Mouse (Mus musculus): ENCODE data around the gene Ngfr. TPM values are rescaled to one million over a fixed set of nuclear protein-coding genes. Genes with fewer than 3 reads are reported as not detected.
A peak's percentile ranks its signal among the peaks of the same experiment; 100 is the strongest.

Ngfr gene
- 13.7 and 13.9 TPM in 2 replicates for polyA plus RNA-seq (2014; fragmentation: Nextera tagmentation; extraction: Ambion mirVana)

GRCm38 (mm10) chr11:95587423-95587951, at the start of gene Ngfr:
TSS of gene Ngfr (minus strand) at chr11:95587735.
- H3K27ac ChIP-seq (replicated peaks; ENCODE audit: low read depth, low read length): no peak within 1 kb of the TSS
- no peaks in the 10 kb centered on the region for H3K36me3 ChIP-seq (replicated peaks; ENCODE audit: control insufficient read depth, insufficient read depth, low read depth, low read length)
- peak within 1 kb of the TSS; percentile 87 for H3K4me2 ChIP-seq (ENCODE audit: low read depth, low read length)
- H3K9ac ChIP-seq (replicated peaks; ENCODE audit: low read length): peak within 1 kb of the TSS; percentile 32
- peaks cover 18% of the 10 kb centered on the region for H3K4me1 ChIP-seq (ENCODE audit: control insufficient read depth, insufficient read depth, low read length)
- WGBS: under 1% methylated on average over 39 of the region's 39 CpGs
- peak; percentile 74 for ATAC-seq (replicated peaks; ENCODE audit: insufficient number of reproducible peaks, low FRiP score, low TSS enrichment, low read depth)
- peak within 1 kb of the TSS; percentile 41 for H3K4me3 ChIP-seq (ENCODE audit: low read depth, low read length)
- DNase-seq (ENCODE audit: low spot score): peak; percentile 76
- H3K9me3 ChIP-seq (replicated peaks; ENCODE audit: control insufficient read depth, low read length): no peaks in the 10 kb centered on the region
- H3K27me3 ChIP-seq (ENCODE audit: control insufficient read depth, insufficient read depth, low read length): peaks cover 31% of the 10 kb centered on the region

GRCm38 (mm10) chr11:95635030-95635429, 47.5 kb upstream of the Ngfr start:
- H3K27me3 ChIP-seq (ENCODE audit: control insufficient read depth, insufficient read depth, low read length): no peaks in the 10 kb centered on the region
- DNase-seq (ENCODE audit: low spot score): no peak
- H3K4me1 ChIP-seq (ENCODE audit: control insufficient read depth, insufficient read depth, low read length): no peaks in the 10 kb centered on the region; the same call in none of the 2 replicates
- ATAC-seq (replicated peaks; ENCODE audit: insufficient number of reproducible peaks, low FRiP score, low TSS enrichment, low read depth): no peak
- H3K27ac ChIP-seq (replicated peaks; ENCODE audit: low read depth, low read length): no peak overlapping the region
- H3K4me2 ChIP-seq (ENCODE audit: low read depth, low read length): no peak overlapping the region
- H3K9me3 ChIP-seq (replicated peaks; ENCODE audit: control insufficient read depth, low read length): no peaks in the 10 kb centered on the region
- H3K4me3 ChIP-seq (ENCODE audit: low read depth, low read length): no peak overlapping the region
- H3K9ac ChIP-seq (replicated peaks; ENCODE audit: low read length): no peak overlapping the region
- no peaks in the 10 kb centered on the region for H3K36me3 ChIP-seq (replicated peaks; ENCODE audit: control insufficient read depth, insufficient read depth, low read depth, low read length)
- 21% methylated on average over 2 of the region's 2 CpGs for WGBS

GRCm38 (mm10) chr11:95633512-95634000, 46.0 kb upstream of the Ngfr start:
- Histone ChIP-seq H3K9ac (replicated peaks; ENCODE audit: low read length) (no peak overlapping the region), H3K9me3 (replicated peaks; ENCODE audit: control insufficient read depth, low read length) (no peaks in the 10 kb centered on the region), H3K27me3 (ENCODE audit: control insufficient read depth, insufficient read depth, low read length) (no peaks in the 10 kb centered on the region), H3K4me1 (ENCODE audit: control insufficient read depth, insufficient read depth, low read length) (no peaks in the 10 kb centered on the region; the same call in none of the 2 replicates), H3K36me3 (replicated peaks; ENCODE audit: control insufficient read depth, insufficient read depth, low read depth, low read length) (no peaks in the 10 kb centered on the region), H3K4me3 (ENCODE audit: low read depth, low read length) (no peak overlapping the region), H3K4me2 (ENCODE audit: low read depth, low read length) (no peak overlapping the region), H3K27ac (replicated peaks; ENCODE audit: low read depth, low read length) (no peak overlapping the region)
- 83% methylated on average over 2 of the region's 2 CpGs for WGBS
- no peak for DNase-seq (ENCODE audit: low spot score)
- ATAC-seq (replicated peaks; ENCODE audit: insufficient number of reproducible peaks, low FRiP score, low TSS enrichment, low read depth): no peak; the same call in 1 of the 2 replicates

- no peaks in the 10 kb centered on the region for H3K36me3 ChIP-seq (replicated peaks; ENCODE audit: control insufficient read depth, insufficient read depth, low read depth, low read length)
- H3K27ac ChIP-seq (replicated peaks; ENCODE audit: low read depth, low read length): no peak overlapping the region
- H3K27me3 ChIP-seq (ENCODE audit: control insufficient read depth, insufficient read depth, low read length): no peaks in the 10 kb centered on the region
- no peaks in the 10 kb centered on the region; the same call in none of the 2 replicates for H3K4me1 ChIP-seq (ENCODE audit: control insufficient read depth, insufficient read depth, low read length)
- H3K4me3 ChIP-seq (ENCODE audit: low read depth, low read length): no peak overlapping the region
- no peaks in the 10 kb centered on the region for H3K9me3 ChIP-seq (replicated peaks; ENCODE audit: control insufficient read depth, low read length)
- no peak overlapping the region for H3K9ac ChIP-seq (replicated peaks; ENCODE audit: low read length)
- no peak for DNase-seq (ENCODE audit: low spot score)
- H3K4me2 ChIP-seq (ENCODE audit: low read depth, low read length): no peak overlapping the region
- no peak for ATAC-seq (replicated peaks; ENCODE audit: insufficient number of reproducible peaks, low FRiP score, low TSS enrichment, low read depth)
- WGBS: 31% methylated on average over 6 of the region's 6 CpGs
Observed at GRCm38 (mm10) chr11:95632474-95632873, 44.9 kb upstream of the Ngfr start.

GRCm38 (mm10) chr11:95631301-95631700, 43.8 kb upstream of the Ngfr start:
- Histone ChIP-seq H3K9ac (replicated peaks; ENCODE audit: low read length) (no peak overlapping the region), H3K4me3 (ENCODE audit: low read depth, low read length) (no peak overlapping the region), H3K36me3 (replicated peaks; ENCODE audit: control insufficient read depth, insufficient read depth, low read depth, low read length) (no peaks in the 10 kb centered on the region), H3K4me1 (ENCODE audit: control insufficient read depth, insufficient read depth, low read length) (no peaks in the 10 kb centered on the region; the same call in none of the 2 replicates), H3K4me2 (ENCODE audit: low read depth, low read length) (peak overlapping the region; percentile 19; the same call in 1 of the 2 replicates), H3K27ac (replicated peaks; ENCODE audit: low read depth, low read length) (peak overlapping the region; percentile 68), H3K9me3 (replicated peaks; ENCODE audit: control insufficient read depth, low read length) (no peaks in the 10 kb centered on the region), H3K27me3 (ENCODE audit: control insufficient read depth, insufficient read depth, low read length) (no peaks in the 10 kb centered on the region)
- peak; percentile 87 for DNase-seq (ENCODE audit: low spot score)
- 37% methylated on average over 4 of the region's 4 CpGs for WGBS
- ATAC-seq (replicated peaks; ENCODE audit: insufficient number of reproducible peaks, low FRiP score, low TSS enrichment, low read depth): peak; percentile 86

- DNase-seq (ENCODE audit: low spot score) (no peak), ATAC-seq (replicated peaks; ENCODE audit: insufficient number of reproducible peaks, low FRiP score, low TSS enrichment, low read depth) (no peak)
- Histone ChIP-seq H3K9me3 (replicated peaks; ENCODE audit: control insufficient read depth, low read length) (no peaks in the 10 kb centered on the region), H3K4me2 (ENCODE audit: low read depth, low read length) (no peak overlapping the region), H3K9ac (replicated peaks; ENCODE audit: low read length) (no peak overlapping the region), H3K27me3 (ENCODE audit: control insufficient read depth, insufficient read depth, low read length) (no peaks in the 10 kb centered on the region), H3K4me1 (ENCODE audit: control insufficient read depth, insufficient read depth, low read length) (no peaks in the 10 kb centered on the region; the same call in none of the 2 replicates), H3K36me3 (replicated peaks; ENCODE audit: control insufficient read depth, insufficient read depth, low read depth, low read length) (no peaks in the 10 kb centered on the region), H3K27ac (replicated peaks; ENCODE audit: low read depth, low read length) (no peak overlapping the region), H3K4me3 (ENCODE audit: low read depth, low read length) (no peak overlapping the region)
- WGBS: 88% methylated on average over 6 of the region's 6 CpGs
Observed at GRCm38 (mm10) chr11:95630558-95630957, 43.0 kb upstream of the Ngfr start.

- no peak overlapping the region for H3K4me2 ChIP-seq (ENCODE audit: low read depth, low read length)
- no peaks in the 10 kb centered on the region for H3K9me3 ChIP-seq (replicated peaks; ENCODE audit: control insufficient read depth, low read length)
- H3K4me1 ChIP-seq (ENCODE audit: control insufficient read depth, insufficient read depth, low read length): peaks cover 7% of the 10 kb centered on the region; the same call in 1 of the 2 replicates
- no peaks in the 10 kb centered on the region for H3K27me3 ChIP-seq (ENCODE audit: control insufficient read depth, insufficient read depth, low read length)
- DNase-seq (ENCODE audit: low spot score): no peak
- no peaks in the 10 kb centered on the region for H3K36me3 ChIP-seq (replicated peaks; ENCODE audit: control insufficient read depth, insufficient read depth, low read depth, low read length)
- H3K27ac ChIP-seq (replicated peaks; ENCODE audit: low read depth, low read length): no peak overlapping the region
- no peak overlapping the region for H3K4me3 ChIP-seq (ENCODE audit: low read depth, low read length)
- ATAC-seq (replicated peaks; ENCODE audit: insufficient number of reproducible peaks, low FRiP score, low TSS enrichment, low read depth): no peak
- peak overlapping the region; percentile 15; the same call in 1 of the 2 replicates for H3K9ac ChIP-seq (replicated peaks; ENCODE audit: low read length)
- 39% methylated on average over 8 of the region's 8 CpGs for WGBS
Observed at GRCm38 (mm10) chr11:95622426-95622825, 34.9 kb upstream of the Ngfr start.

GRCm38 (mm10) chr11:95621541-95622130, 34.1 kb upstream of the Ngfr start:
- no peaks in the 10 kb centered on the region for H3K36me3 ChIP-seq (replicated peaks; ENCODE audit: control insufficient read depth, insufficient read depth, low read depth, low read length)
- peaks cover 7% of the 10 kb centered on the region; the same call in 1 of the 2 replicates for H3K4me1 ChIP-seq (ENCODE audit: control insufficient read depth, insufficient read depth, low read length)
- ATAC-seq (replicated peaks; ENCODE audit: insufficient number of reproducible peaks, low FRiP score, low TSS enrichment, low read depth) (no peak), DNase-seq (ENCODE audit: low spot score) (no peak)
- H3K4me3 ChIP-seq (ENCODE audit: low read depth, low read length): no peak overlapping the region
- H3K27me3 ChIP-seq (ENCODE audit: control insufficient read depth, insufficient read depth, low read length): no peaks in the 10 kb centered on the region
- H3K9ac ChIP-seq (replicated peaks; ENCODE audit: low read length): no peak overlapping the region
- H3K9me3 ChIP-seq (replicated peaks; ENCODE audit: control insufficient read depth, low read length): no peaks in the 10 kb centered on the region
- WGBS: 26% methylated on average over 9 of the region's 9 CpGs
- H3K27ac ChIP-seq (replicated peaks; ENCODE audit: low read depth, low read length): no peak overlapping the region
- H3K4me2 ChIP-seq (ENCODE audit: low read depth, low read length): no peak overlapping the region

Measured in embryonic facial prominence, embryonic 11.5 days (tissue).